Mouse (Mus musculus): ENCODE measurements around the gene Pex11b.
A peak's percentile ranks its signal among the peaks of the same experiment; 100 is the strongest.
"Not testable (repeated sequence)": the region's sequence is repeated elsewhere in the genome, so short reads cannot be mapped to it uniquely, and the experiment has no call there.

Gene Pex11b

GRCm38 (mm10) chr3:96623201-96623600 is 12.0 kb upstream of the Pex11b start:
- no peak for DNase-seq (ENCODE audit: low spot score)

- DNase-seq (ENCODE audit: low spot score), result peak; percentile 99
These were observed 5.2 kb upstream of the Pex11b start, which contains the start of gene Rbm8a for GRCm38 (mm10) chr3:96629729-96630600. TSS of gene Rbm8a (plus strand) at chr3:96629933.

GRCm38 (mm10) chr3:96632058-96632457 is 3.1 kb upstream of the Pex11b start:
- no peak for DNase-seq (ENCODE audit: low spot score)

GRCm38 (mm10) chr3:96634015-96634414 is 1.2 kb upstream of the Pex11b start:
- no peak for DNase-seq (ENCODE audit: low spot score)

- DNase-seq (ENCODE audit: low spot score), result peak; percentile 27
These were observed 730 bp downstream of the Pex11b start for GRCm38 (mm10) chr3:96635906-96636305.

- no peak for DNase-seq (ENCODE audit: low spot score)
These were observed 1.3 kb downstream of the Pex11b start for GRCm38 (mm10) chr3:96636448-96636847.

- DNase-seq (ENCODE audit: low spot score), result peak; percentile 61
These were observed 4.0 kb downstream of the Pex11b start for GRCm38 (mm10) chr3:96639219-96639618.

- peak; percentile 33 for DNase-seq (ENCODE audit: low spot score)
These were observed 10.0 kb downstream of the Pex11b start, which contains the start of gene Itga10 for GRCm38 (mm10) chr3:96645018-96645649. TSS of gene Itga10 (plus strand) at chr3:96645584.

GRCm38 (mm10) chr3:96647365-96647764 is 12.2 kb downstream of the Pex11b start:
- no peak for DNase-seq (ENCODE audit: low spot score)

- DNase-seq (ENCODE audit: low spot score), result no peak
These were observed 25.7 kb downstream of the Pex11b start for GRCm38 (mm10) chr3:96660901-96661300.

- no peak for DNase-seq (ENCODE audit: low spot score)
These were observed 27.6 kb downstream of the Pex11b start for GRCm38 (mm10) chr3:96662731-96663316.

GRCm38 (mm10) chr3:96663432-96664239 is 28.5 kb downstream of the Pex11b start:
- peak; percentile 91 for DNase-seq (ENCODE audit: low spot score)

- not testable (repeated sequence) for DNase-seq (ENCODE audit: low spot score)
These were observed 30.7 kb downstream of the Pex11b start for GRCm38 (mm10) chr3:96665732-96666363.

- DNase-seq (ENCODE audit: low spot score), result no peak
These were observed 31.7 kb downstream of the Pex11b start for GRCm38 (mm10) chr3:96666916-96667315.

GRCm38 (mm10) chr3:96667316-96667715 is 32.1 kb downstream of the Pex11b start:
- no peak for DNase-seq (ENCODE audit: low spot score)

GRCm38 (mm10) chr3:96668424-96669067 is 33.4 kb downstream of the Pex11b start:
- peak; percentile 42 for DNase-seq (ENCODE audit: low spot score)

- peak; percentile 90 for DNase-seq (ENCODE audit: low spot score)
These were observed 34.7 kb downstream of the Pex11b start, which contains the start of gene Ankrd35 for GRCm38 (mm10) chr3:96669727-96670468. TSS of gene Ankrd35 (plus strand) at chr3:96670131.

- DNase-seq (ENCODE audit: low spot score), result no peak
These were observed 36.3 kb downstream of the Pex11b start for GRCm38 (mm10) chr3:96671519-96671918.

GRCm38 (mm10) chr3:96673514-96673913 is 38.3 kb downstream of the Pex11b start:
- no peak for DNase-seq (ENCODE audit: low spot score)

- DNase-seq (ENCODE audit: low spot score), result no peak
These were observed 39.3 kb downstream of the Pex11b start for GRCm38 (mm10) chr3:96674442-96674841.

Measured in MN1 (cell line).